Mouse (Mus musculus): ENCODE data around the gene Ube2v1.
"Not testable (repeated sequence)": the region's sequence is repeated elsewhere in the genome, so short reads cannot be mapped to it uniquely, and the experiment has no call there.

Gene Ube2v1

GRCm38 (mm10) chr2:167654911-167655600, 23.2 kb upstream of the Ube2v1 start:
- no peak for DNase-seq (ENCODE audit: low read depth, low spot score)

- no peak for DNase-seq (ENCODE audit: low read depth, low spot score)
Measured at GRCm38 (mm10) chr2:167652694-167653093, 20.8 kb upstream of the Ube2v1 start.

DNA sequence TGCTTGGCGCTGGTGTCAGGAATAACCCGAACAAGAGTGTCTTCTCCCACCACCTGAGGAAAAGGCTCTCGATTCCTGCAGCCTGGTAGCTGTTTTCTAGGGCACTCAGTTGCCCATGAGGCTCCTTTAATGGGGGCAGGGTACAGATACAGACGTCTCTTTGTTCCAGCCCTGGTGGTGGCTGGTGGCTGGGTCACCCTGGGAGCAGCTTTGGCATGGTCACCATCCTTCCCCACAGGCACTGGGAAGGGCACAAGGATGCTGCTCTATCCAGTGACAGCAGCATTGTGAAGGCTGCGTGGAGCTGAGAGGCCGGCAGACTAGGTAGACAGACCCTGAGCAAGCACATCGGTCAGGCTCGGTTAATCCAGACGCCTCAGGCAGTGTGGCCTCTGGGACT, 19.7 kb upstream of the Ube2v1 start:
- DNase-seq (ENCODE audit: low read depth, low spot score) = no peak

GRCm38 (mm10) chr2:167649290-167650032, 17.6 kb upstream of the Ube2v1 start:
- peak; percentile 88 for DNase-seq (ENCODE audit: low read depth, low spot score)

DNA sequence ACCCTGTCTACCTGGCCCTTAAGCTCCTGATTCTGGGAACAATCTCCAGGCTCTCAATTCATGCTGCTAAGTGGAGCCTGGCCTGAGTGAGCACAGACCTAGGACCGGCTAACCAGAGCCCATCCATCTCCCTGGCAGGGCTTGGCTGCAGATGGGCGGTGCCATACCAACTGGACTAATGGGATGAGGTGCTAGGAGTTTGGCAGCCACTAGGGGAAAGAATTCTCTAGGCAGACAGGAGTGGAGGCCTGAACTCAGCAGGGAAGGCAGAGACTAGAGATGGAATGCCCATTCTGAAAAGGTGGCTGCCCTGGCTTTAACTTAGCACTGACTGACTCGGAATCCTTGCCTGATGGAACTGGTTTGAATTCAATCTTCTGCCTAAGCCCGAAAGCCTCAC, 14.5 kb upstream of the Ube2v1 start:
- DNase-seq (ENCODE audit: low read depth, low spot score) = peak; percentile 79

GRCm38 (mm10) chr2:167643356-167644052, 11.6 kb upstream of the Ube2v1 start:
- not testable (repeated sequence) for DNase-seq (ENCODE audit: low read depth, low spot score)

DNA sequence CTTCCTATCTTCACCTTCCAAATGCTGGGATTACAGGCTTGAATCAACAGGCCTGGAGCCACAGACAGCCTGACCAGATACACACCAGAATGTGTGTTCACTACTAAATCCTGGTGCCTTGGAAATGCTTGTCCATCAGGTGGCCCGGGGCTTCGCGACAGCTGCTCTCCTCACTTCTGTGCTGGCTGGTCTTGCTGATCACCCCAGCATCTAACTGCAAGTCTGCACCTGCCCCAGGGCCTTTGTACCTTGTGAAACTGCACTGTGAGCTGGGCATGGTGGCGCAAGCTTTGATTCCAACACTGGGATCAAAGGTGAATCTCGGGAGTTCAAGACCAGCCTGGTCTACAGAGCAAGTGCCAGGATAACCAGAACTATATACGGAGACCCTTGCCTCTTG, 10.3 kb upstream of the Ube2v1 start:
- DNase-seq (ENCODE audit: low read depth, low spot score) = no peak

DNA sequence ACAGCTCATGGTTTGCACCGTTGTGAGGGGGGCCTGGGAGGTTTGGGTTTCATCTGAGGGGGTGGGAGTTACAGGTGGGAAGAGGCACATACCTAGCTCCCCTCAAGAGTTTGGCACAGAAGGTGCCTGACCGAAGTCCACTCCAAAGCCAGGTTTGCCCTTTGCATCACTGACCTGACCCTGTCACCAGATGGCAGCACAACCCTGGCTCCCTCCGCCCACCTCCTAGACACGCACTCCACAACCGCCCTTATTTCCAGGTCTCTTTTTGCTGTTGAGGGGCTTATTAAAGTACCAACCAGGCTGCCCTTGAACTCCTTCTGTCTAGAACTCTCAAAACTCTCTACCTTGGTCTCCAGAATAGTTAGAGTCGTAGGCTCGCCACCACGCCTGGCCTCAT, 9.4 kb upstream of the Ube2v1 start:
- DNase-seq (ENCODE audit: low read depth, low spot score) = peak; percentile 31

DNA sequence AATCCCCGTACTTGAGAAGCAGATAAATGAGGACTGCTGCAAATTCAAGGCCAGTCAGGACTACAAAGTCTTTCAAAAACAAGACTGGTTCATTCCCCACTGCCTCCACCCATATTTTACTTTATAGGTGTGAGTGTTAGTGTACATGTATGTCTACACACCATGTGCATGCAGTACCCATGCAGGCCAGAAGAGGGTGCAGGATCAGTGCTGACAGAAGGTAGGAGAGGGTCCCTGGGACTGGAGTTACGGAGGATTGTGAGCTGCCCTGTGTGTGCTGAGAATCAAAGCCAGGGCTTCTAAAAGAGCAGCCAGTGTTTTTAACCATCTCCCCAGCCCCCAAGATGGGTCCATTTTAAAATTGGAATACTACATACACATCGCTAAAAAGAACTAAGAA, 8.4 kb upstream of the Ube2v1 start:
- peak; percentile 44 for DNase-seq (ENCODE audit: low read depth, low spot score)

DNA sequence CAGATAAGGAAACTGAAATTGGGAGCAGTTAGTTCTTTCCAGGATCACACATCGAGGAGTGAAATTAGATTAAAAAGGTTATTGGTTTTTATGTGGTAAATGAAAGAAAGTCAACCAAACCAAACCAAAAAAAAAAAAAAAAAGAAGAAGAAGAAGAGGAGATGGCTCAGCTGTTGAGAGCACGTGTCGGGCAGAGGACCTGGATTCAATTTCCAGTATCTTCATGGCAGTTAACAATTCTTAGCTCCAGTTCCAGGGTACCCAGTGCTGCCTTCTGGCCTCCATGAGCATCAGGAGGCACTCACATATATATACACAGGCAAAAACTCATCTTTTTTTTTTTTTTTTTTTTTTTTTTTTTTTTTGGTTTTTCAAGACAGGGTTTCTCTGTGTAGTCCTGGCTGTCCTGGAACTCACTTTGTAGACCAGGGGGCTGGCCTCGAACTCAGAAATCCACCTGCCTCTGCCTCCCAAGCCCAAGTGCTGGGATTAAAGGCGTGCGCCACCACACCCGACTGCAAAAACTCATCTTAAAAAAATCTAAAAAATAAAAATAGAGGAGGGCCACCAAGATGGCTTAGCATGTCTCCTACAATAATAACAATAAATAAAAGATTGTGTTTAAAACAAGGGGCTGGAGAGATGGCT, 3.1 kb upstream of the Ube2v1 start:
- peak; percentile 14 for DNase-seq (ENCODE audit: low read depth, low spot score)

- peak; percentile 100 for DNase-seq (ENCODE audit: low read depth, low spot score)
Measured at GRCm38 (mm10) chr2:167634338-167634770, 2.5 kb upstream of the Ube2v1 start.

DNA sequence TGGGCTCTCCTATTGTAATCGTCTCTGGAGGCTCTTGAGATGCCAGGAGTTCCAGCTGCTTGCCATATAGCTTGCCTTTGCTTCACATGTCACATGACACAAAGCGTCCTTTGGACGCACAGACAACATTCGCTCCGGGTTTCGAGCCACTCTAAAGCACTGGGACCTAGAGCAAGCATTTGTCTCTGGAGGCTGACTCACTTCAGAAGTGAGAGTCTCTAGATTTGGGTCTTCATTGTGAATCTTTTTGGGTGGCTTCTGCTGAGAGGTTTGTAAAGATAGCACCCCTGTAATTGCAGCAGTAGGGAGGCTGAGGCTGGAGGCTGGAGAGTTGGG, 1.6 kb upstream of the Ube2v1 start:
- DNase-seq (ENCODE audit: low read depth, low spot score) = no peak

DNA sequence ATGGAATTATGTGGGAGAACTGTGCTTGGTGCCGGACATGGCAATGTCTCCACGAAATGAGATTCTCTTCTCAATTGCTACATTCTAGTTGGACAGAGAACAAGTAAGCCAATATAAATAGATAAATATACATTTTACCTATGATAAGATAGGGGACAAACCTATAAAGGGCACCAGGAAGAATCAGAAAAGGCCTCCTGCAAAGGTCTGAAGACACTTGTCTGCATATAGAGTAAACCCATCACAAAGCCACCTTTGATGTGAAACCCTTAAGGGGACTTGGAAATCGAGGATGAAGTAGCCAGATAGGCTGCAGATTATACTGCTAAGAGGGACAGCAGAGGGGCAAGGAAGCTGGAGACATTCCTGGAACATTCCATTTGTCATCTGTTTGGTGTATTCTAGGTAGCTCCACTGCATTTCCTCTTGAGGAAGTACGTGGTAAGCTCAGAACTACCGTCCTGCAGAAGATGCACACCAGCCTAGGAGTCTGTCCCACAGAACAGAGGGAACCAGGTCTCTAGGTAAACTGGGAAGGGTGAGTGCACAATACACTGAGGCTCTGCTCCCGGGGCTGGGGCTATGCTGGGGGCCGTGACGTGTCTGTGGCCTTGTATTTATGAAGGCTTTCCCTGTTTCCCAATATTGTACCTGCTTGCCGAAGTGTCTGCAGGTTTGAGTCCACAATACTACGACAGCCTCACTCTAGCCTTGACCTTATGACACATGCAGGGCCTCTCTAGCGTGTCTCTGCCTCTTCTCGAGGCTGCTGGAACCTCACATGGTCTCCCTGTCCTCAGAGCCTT, 1.0 kb upstream of the Ube2v1 start:
- DNase-seq (ENCODE audit: low read depth, low spot score) = peak; percentile 25

- peak; percentile 25 for DNase-seq (ENCODE audit: low read depth, low spot score)
Measured at GRCm38 (mm10) chr2:167631181-167631590, 709 bp downstream of the Ube2v1 start.

- no peak for DNase-seq (ENCODE audit: low read depth, low spot score)
Measured at GRCm38 (mm10) chr2:167630421-167630820, 1.5 kb downstream of the Ube2v1 start.

DNA sequence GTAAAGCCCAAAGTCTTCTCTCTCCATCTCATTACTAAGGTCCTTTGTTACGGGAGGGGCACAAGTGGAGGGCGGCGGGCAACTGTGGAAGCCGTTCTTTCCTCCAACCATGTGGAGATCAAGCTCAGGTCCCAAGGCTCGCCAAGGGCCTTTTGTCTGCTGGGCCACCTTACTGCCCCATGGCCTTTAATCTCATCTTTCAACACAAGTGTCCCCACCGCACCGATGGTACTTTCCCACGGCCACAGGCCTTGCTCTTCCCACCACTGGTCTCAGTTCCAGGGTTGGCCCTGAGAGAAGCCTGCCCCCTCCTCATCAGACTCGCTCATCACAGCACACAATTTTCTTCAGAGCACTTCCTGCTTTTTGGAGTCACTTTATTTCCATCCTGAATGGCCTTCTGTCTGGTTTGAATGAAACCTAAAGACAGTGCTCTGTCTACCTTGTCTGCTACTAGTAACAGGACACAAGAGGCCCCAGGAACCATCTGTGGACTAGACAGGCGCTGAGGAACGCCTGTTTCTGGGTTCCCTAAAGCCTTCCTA, 2.2 kb downstream of the Ube2v1 start:
- no peak for DNase-seq (ENCODE audit: low read depth, low spot score)

GRCm38 (mm10) chr2:167628872-167629271, 3.0 kb downstream of the Ube2v1 start:
- DNase-seq (ENCODE audit: low read depth, low spot score) = peak; percentile 62

GRCm38 (mm10) chr2:167627019-167627418, 4.9 kb downstream of the Ube2v1 start:
- no peak for DNase-seq (ENCODE audit: low read depth, low spot score)

- peak; percentile 50 for DNase-seq (ENCODE audit: low read depth, low spot score)
Measured at GRCm38 (mm10) chr2:167625670-167626069, 6.2 kb downstream of the Ube2v1 start.

GRCm38 (mm10) chr2:167624368-167625075, 7.4 kb downstream of the Ube2v1 start:
- no peak for DNase-seq (ENCODE audit: low read depth, low spot score)
